Mouse (Mus musculus) left cerebral cortex, postnatal 36 days (tissue): Measurements from ENCODE around the gene Sirt3. TPM values are rescaled to one million over a fixed set of nuclear protein-coding genes. Genes with fewer than 3 reads are reported as not detected.

Experiments
- DNase-seq, 2 experiments: peaks; one replicate each; pipeline ENCODE4 v3.0.0; 2021 to 2022; ENCODE audit warnings: low spot score in 2 of 2, mixed read lengths in 1 of 2
- intact Hi-C: fragments of 180-260 bp; cut with DNase I; formaldehyde crosslinking; loops from one replicate; pipeline ENCODE4 v1.15.1; 2025
- total RNA-seq, 2 experiments: library from RNA; stranded (reverse); gene quantifications; 2 replicates each; pipeline ENCODE4 v1.2.3; 2021

Gene Sirt3
- total RNA-seq = 10 to 100 TPM; 73.1 to 78.5 TPM

DNA sequence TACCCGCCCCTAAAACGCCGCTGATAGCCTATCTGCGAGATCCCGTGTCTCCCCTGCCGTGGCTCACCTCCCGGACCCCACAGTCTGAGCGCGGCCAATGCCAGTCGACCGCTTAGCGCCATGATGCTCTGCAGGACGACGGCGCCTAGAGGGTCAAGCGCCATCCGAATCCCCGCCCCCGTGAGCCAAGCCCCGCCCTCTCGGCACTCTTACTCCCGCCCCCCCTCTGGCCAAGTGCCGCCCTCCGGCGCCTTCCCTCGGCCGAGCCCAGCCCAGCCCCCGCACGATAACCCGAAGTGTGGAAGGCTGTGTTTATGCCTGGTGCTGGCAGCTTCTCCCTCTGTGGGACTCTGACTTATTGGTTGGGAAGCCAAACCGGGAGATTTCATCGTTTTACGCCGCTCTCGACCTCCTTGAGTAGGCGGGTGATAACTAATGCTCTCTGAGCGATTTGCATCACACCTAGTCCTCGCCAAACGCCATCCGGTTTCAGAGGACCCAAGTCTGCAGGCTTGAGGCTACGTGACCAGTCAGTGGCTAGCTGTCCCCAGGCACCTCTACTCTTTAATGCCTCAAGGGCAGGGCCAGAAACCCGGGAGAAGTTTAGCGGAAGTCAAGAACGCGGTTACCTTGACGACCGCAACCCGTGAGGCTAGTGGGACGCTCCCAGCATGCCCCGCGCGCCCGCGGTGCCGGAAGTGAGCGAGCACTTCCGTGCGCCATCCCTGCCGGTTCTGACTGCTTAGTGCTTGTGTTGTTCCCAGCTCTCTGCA is at the start of gene Sirt3, which contains the start of gene Psmd13:
Gene Sirt3 (minus strand): TSS at position 614 of the 773 bp plus-strand sequence.
Gene Psmd13 (plus strand): TSS at position 273 of the 773 bp plus-strand sequence.
- intact Hi-C loops = loop anchor here (1.0 kb wide), 1 partner anchor 25 kb away; the partner anchor contains the start of gene Bet1l
- DNase-seq = peak; percentile 94 to 96

DNA sequence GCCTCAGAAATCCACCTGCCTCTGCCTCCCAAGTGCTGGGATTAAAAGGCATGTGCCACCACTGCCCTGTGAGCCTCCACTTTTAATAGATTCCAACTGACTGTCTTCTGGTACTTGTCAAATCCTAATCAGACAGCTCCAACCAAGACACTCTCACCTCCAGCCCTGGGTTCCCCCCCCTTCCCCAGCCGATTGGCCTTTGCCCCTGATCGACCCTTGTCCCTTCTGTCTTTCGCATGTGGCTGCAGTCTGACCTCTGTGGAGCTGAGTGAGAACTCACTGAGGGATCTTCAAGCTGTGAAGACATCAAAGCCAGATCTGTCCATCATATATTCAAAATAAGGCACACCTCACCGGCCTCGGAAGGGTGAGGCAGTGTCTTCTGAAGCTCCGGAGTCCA is 45.1 kb upstream of the Sirt3 start:
- DNase-seq = no peak
- intact Hi-C loops = no loop called here

DNA sequence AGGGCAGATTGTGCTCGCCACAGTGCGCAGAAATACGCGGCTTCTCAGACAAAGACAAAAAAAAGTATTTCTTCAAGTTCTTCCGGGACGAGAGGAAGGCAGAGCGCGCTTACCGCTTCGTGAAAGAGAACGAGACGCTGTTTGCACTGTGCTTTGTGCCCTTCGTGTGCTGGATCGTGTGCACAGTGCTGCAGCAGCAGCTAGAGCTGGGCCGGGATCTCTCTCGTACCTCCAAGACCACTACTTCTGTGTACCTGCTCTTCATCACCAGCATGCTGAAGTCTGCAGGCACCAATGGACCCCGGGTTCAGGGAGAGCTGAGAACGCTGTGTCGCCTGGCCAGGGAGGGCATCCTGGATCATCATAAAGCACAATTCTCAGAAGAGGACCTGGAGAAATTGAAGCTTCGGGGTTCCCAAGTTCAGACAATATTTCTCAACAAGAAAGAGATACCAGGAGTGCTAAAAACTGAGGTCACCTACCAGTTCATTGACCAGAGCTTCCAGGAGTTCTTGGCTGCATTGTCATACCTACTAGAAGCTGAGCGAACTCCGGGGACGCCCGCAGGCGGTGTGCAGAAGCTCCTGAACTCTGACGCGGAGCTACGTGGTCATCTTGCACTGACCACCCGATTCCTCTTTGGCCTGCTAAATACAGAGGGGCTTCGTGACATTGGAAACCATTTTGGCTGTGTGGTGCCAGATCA is 41.1 kb upstream of the Sirt3 start:
- DNase-seq = peak in 1 of 2 experiments; percentile 13
- intact Hi-C loops = no loop called here

DNA sequence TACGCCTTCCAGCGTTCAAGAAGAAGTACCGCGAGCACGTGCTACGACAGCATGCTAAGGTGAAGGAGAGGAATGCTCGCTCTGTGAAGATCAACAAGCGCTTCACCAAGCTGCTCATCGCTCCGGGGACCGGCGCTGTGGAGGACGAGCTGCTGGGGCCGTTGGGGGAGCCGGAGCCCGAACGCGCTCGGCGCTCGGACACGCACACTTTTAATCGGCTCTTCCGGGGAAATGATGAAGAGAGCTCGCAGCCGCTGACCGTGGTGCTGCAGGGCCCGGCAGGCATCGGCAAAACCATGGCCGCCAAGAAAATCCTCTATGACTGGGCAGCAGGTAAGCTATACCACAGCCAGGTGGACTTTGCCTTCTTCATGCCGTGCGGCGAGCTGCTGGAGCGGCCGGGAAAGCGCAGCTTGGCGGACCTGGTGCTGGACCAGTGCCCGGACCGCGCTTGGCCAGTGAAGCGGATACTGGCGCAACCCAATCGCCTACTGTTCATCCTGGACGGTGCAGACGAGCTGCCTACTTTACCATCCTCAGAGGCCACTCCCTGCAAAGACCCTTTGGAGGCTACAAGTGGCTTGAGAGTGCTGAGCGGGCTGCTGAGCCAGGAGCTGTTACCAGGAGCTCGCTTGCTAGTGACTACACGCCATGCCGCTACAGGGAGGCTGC is 40.4 kb upstream of the Sirt3 start:
- intact Hi-C loops = no loop called here
- DNase-seq = peak; percentile 21 to 28

DNA sequence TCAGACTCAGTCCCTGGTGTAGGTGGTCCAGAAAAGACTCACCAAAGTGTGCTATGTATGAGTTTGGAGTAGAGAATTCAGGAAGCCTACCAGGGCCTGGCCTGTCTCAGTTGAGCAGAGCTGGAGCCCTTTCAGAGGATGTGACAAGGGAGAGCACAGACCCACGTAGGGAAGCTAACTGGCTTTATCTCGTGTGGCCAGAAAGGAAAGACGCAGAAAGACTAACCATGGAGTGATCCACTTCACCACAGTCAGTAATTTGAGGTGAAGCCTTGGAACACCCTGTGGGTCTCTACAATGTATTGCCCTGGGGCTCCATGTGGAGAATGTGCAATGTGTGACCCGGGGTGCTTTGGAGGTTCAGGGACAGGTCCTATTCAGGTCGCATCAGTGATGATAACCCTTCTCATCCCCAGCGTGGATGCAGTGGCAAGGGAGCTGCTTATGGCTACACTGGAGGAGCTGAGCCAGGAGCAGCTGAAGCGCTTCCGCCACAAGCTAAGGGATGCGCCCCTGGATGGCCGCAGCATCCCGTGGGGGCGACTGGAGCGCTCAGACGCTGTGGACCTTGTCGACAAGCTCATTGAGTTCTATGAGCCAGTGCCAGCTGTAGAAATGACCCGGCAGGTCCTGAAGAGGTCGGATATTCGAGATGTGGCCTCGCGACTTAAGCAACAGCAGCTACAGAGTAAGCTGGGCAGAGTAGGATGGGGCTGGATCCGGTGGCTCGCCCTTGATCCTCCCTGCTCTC is 39.3 kb upstream of the Sirt3 start:
- DNase-seq = no peak
- intact Hi-C loops = no loop called here

DNA sequence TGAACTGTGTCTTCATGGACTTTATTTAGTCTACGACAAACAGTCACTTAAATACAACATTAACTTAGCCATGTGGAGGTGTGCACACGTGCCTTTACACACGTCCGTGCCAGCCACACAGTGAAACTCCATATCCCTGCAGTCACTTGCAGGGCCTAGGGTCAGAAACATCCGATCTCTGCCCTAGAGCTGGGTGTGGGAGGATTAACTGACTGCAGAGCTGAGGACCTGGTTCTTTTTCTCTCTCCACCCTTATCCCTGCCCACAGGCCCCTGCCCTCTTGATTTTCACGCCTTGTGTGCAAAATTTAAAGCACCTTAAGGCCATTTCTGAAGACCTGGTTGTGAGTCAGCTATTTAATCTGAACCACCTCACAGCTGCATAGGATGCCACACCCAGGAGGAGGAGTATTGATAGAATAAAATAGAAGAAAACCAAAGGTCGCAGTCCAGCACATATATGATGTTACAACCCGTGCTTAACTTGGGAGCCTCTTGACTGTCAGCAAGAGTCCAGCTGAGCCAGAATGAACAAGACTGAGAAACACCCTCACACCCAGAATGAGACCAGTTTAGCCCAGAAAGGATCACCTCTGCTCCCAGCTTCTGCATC is 38.4 kb upstream of the Sirt3 start, which contains the start of gene Nlrp6:
Gene Nlrp6 (plus strand): TSS at position 485 of the 612 bp plus-strand sequence.
- intact Hi-C loops = no loop called here
- DNase-seq = no peak

DNA sequence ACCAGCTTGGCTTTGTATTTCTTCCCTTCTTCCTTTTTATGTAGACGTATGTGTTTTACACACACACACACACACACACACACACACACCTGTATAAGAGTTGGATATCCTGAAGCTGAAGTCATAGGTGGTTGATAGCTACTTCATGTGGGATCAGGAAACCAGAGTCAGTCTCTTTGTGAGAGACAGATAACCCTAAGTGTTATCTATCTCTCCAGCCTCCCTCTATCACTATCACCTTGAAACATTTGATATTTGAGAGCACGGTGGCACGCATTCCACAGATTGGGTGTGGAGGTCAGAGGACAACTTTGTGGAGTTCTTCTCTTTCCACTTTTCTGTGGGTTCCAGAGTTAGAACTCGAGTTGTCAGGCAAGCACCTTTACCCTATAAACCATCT is 37.8 kb upstream of the Sirt3 start:
- intact Hi-C loops = no loop called here

DNA sequence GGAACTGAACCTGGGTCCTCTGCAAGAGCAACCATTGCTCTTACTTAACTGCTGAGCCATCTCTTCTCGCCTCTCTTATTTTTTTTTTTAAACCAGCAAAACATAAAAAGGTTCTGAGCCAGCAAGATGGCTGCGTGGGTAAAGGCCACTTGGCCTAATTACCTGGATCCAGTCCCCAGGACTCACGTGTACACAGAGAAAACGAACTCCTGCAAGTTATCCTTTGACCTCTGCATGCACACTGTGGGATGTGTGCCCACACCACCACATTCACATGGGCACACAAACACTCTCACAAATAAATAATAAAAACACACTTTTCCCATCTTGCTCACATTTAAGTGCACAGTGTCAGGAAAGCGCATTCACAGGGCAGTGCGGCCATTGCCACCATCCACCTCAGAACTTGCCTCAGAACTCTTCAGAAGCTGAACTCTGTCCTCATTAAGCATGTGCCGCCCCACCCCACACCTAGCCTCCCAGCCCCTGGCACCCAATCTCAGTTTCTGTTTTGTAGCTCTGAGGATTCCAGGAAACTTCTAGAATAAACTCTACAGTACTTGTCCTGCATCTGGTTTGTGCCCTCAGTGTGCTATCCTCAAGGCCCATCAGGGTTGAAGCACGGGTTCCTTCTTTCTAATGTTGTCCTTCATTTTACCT is 32.1 kb upstream of the Sirt3 start:
- intact Hi-C loops = no loop called here
- DNase-seq = no peak

More for the DNA sequence above, 37.8 kb upstream of the Sirt3 start:
- DNase-seq = no peak

DNA sequence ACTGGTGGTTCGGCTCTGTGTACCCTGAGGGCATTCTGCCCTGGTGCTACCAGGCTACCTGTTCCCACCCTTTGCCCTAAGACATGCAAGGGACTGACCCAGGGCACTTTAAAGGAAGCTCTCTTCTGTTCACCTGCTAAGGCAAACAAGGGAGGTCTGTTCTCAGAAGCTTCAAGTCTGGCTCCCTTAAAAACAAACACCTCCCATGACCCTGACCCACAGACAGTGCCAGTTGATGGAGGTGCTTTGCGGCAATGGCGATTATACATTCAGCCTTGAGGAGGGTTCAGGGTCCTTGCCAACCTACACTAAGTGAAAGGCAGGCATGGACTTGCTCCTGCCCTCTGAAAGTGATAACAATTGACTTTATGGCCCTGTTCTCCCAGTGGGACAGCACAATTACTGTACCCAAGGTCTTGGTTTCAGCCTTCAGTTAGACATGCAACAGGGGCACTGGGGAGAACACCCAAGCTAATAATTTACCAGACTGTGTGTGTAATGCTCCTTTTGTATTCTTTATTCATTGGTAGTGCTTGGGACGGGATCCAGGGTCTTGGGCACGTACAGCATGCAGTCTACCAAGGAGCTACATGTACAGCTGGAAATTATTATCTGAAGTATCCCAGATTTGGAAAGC is 30.9 kb upstream of the Sirt3 start:
- intact Hi-C loops = no loop called here
- no peak for DNase-seq

DNA sequence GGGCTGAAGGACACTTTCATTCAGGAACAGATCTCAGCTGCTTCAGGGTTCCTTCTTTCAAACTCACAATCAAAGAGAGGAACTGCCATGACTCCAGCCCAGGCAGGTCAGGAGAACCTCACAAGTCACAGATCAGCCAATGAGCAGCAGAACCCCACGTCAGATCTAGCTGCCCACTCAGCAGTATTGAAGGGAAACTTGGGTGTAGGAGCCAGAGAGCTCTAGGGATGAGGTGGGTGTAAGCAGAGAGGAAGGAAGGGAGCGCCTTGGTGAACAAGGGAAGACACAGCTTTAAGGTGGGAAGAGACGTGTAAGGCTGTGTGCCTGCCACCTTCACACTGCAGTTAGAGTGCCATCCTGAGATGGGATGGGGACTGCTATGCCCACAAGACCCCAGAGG is 30.2 kb upstream of the Sirt3 start:
- intact Hi-C loops = no loop called here
- peak in 1 of 2 experiments; percentile 35 for DNase-seq

DNA sequence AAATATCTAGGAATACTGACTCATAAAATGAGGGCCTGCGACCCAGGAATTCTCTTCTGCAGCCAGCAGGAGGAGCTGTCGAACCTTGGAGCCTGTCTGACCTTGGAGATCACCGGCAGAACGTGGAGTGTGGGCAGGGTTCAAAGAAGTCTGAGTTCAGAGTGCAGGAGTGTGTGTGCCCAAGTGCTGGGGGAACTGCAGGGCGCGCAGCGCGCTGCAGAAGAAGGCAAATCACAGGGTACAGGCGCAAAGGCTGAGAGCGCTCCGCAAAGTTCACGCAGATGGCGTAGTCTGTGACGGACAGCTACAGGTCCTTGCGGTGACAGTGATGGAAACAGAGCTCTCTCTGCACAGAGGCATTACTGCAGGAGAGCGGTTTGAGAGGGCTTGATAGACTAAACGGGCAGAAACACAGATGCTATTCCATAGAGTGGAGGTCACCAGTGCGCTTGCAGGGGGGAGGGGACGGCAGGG is 26.6 kb upstream of the Sirt3 start:
- intact Hi-C loops = loop anchor here (1.0 to 5.0 kb wide), 2 partner anchors 140 to 269 kb away; no protein-coding TSS in a partner anchor
- DNase-seq = peak; percentile 56 to 72

DNA sequence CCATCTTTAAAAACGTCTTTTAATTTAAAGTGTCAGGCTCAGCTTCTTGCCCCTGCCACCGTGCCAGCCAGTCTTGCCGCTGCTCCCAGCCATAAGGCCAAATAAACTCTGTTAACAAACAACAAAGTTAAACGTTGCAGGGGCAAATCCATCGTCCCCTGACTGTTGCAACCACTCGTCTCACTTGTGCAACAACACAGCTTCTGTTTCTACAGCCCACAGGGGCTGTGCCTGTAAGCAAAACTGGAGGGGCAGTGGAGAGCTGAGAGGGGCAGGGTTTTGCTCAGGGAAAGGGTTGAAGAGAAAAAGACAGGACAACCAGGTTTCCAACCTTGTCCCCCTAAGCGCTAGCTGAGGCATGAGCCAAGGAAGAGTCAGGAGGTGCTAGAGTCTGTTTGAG is 26.1 kb upstream of the Sirt3 start:
- no peak for DNase-seq
- intact Hi-C loops = loop anchor here (5.0 kb wide), 1 partner anchor 269 kb away; no protein-coding TSS in a partner anchor

DNA sequence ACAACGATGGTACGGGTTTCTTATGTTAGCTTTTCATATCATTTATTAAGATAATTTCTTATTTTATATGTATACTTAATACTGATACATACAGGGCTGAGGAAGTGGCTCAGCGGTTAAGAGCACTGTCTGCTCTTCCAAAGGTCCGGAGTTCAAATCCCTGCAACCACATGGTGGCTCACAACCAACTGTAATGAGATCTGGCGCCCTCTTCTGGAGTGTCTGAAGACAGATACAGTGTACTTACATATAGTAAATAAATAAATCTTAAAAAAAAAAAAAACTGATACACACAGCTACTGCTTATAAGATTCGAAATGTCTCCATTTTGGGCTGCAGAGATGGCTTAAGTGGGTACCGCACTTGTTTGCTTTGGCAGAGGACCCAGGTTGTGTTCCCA is 25.6 kb upstream of the Sirt3 start:
- intact Hi-C loops = loop anchor here (5.0 kb wide), 1 partner anchor 270 kb away; no protein-coding TSS in a partner anchor
- no peak for DNase-seq

DNA sequence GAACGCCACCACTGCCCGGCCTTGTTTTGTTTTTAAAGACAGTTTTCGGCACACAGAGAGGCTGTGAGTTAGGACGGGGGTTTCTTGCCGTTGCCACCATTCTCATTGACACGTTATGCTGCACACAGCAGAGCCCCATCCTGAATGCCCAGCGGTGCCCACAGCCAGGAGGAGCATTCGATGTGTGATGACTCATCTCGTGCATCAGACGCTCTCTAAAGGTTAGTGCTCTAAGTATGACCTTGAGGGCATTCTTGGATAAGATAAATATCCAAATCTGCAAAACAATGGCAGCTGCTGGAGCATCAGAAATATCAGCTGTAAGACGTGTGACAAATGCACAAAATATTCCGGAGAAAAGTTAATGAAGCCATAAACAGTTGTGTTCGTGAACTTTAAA is 25.0 kb upstream of the Sirt3 start:
- DNase-seq = no peak
- intact Hi-C loops = loop anchor here (5.0 kb wide), 1 partner anchor 270 kb away; no protein-coding TSS in a partner anchor

DNA sequence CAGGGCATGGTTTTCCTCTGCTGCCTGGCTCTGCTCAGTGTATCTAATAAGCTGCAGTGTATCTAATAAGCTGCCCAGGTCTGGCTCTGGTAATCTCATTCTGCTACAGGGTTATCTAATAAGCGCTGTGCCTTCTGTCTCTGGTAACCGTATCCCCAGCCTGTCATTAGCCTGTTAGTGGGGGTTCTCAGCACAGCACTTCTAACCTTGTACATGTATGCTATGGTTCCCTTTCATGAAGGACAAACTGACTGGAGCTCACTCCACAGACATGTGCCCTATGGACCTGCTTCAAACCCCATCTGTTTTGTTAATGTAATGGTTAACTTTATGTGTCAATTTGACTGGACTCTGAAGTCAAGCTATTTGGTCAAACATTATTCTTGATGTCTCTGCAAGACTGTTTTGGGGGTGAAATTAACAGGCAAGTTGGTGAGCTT is 23.6 kb upstream of the Sirt3 start:
- DNase-seq = no peak
- intact Hi-C loops = loop anchor here (5.0 kb wide), 1 partner anchor 272 kb away; no protein-coding TSS in a partner anchor

DNA sequence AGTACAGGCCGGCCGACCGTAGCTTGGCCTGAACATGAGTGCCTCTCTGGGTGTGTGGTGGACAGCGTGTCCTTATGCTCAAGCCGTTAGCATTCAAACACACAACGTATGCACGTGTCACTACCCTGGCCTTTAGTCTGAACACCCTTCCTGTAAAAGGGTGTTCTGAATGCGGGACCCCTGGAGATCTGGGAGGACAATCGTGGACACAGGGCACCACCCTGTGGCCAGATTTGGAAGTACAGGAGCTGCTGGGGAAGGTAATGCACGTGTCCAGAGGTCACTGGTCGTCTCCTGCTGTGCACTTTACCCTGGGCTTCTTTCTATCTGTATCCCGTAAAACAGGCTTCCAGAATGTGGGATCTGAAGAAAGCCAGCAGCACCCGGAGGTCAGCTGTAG is 21.1 kb upstream of the Sirt3 start:
- intact Hi-C loops = loop anchor here (1.0 kb wide), 1 partner anchor 58 kb away; the partner anchor contains the start of gene Scgb1c1
- peak; percentile 56 to 72 for DNase-seq

DNA sequence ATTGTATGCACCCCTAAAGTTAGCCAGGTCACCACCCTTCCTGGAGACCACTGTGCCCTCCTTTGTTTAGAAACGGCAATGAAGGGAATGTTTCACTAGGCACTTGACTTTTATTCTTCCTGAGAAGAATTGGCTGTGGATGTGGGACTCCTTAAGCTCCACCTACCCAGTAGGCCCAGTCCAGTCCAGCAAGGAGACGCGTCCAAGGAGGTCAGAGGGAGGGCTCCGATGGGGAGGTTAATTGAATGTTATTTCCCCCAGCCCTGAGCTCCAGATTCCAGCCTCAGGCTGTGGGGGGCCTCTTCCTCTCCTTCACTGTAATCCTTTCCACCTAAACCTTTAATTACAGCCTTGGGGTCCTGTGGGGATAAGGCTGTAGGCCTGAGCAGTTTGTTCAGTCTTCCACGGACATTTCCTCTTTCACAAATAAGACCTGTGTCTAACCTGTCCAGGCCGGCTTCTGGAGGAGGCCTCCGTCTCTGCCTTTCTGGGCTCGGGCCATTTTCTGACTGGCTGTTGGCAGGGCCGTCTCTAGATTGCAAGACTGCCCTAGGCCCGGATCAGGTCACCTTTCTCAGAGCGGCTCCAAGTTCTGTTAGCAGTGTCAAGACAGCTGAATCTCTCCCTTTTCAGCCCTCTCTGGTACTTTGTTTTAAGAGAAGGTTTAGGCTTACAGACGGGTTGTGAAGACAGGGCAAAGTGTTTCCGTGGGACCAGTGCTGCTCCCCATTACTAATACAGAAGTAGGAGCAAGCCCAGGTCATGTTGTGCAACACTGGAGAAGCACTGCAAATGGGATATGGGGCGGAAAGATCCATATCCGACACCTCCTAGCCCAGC is 20.1 kb upstream of the Sirt3 start:
- DNase-seq = no peak
- intact Hi-C loops = no loop called here
